Mouse (Mus musculus): Measurements from ENCODE around the gene Gm11027. TPM values are rescaled to one million over a fixed set of nuclear protein-coding genes. Genes with fewer than 3 reads are reported as not detected.
"Not testable (repeated sequence)": the region's sequence is repeated elsewhere in the genome, so short reads cannot be mapped to it uniquely, and the experiment has no call there.

The Gm11027 gene
- not detected for total RNA-seq (2022)

GRCm38 (mm10) chr12:116275086-116275485, at the start of gene Gm11027:
Gene Gm11027, plus strand, starts transcription at chr12:116275386.
- DNase-seq (ENCODE audit: low spot score in 2 of 2), result not testable (repeated sequence)

GRCm38 (mm10) chr12:116226289-116227057, 48.7 kb upstream of the Gm11027 start:
- DNase-seq (ENCODE audit: low spot score in 2 of 2), result no peak

GRCm38 (mm10) chr12:116229451-116229850, 45.7 kb upstream of the Gm11027 start:
- DNase-seq (ENCODE audit: low spot score in 2 of 2), result no peak

GRCm38 (mm10) chr12:116231612-116232011, 43.6 kb upstream of the Gm11027 start:
- DNase-seq (ENCODE audit: low spot score in 2 of 2), result no peak

GRCm38 (mm10) chr12:116232061-116232460, 43.1 kb upstream of the Gm11027 start:
- no peak for DNase-seq (ENCODE audit: low spot score in 2 of 2)

GRCm38 (mm10) chr12:116235356-116235755, 39.8 kb upstream of the Gm11027 start:
- no peak for DNase-seq (ENCODE audit: low spot score in 2 of 2)

- DNase-seq (ENCODE audit: low spot score in 2 of 2), result no peak
These were observed 38.5 kb upstream of the Gm11027 start for GRCm38 (mm10) chr12:116236658-116237057.

- DNase-seq (ENCODE audit: low spot score in 2 of 2), result no peak
These were observed 36.8 kb upstream of the Gm11027 start for GRCm38 (mm10) chr12:116238370-116238769.

- no peak for DNase-seq (ENCODE audit: low spot score in 2 of 2)
These were observed 36.4 kb upstream of the Gm11027 start for GRCm38 (mm10) chr12:116238803-116239202.

- DNase-seq (ENCODE audit: low spot score in 2 of 2), result no peak
These were observed 30.6 kb upstream of the Gm11027 start for GRCm38 (mm10) chr12:116244601-116245000.

GRCm38 (mm10) chr12:116254652-116255051, 20.5 kb upstream of the Gm11027 start:
- DNase-seq (ENCODE audit: low spot score in 2 of 2), result no peak

- DNase-seq (ENCODE audit: low spot score in 2 of 2), result no peak
These were observed 19.6 kb upstream of the Gm11027 start for GRCm38 (mm10) chr12:116255636-116256035.

- no peak for DNase-seq (ENCODE audit: low spot score in 2 of 2)
These were observed 16.9 kb upstream of the Gm11027 start for GRCm38 (mm10) chr12:116258321-116258720.

GRCm38 (mm10) chr12:116262555-116263341, 12.4 kb upstream of the Gm11027 start, which contains the start of gene Wdr60:
Gene Wdr60, minus strand, starts transcription at chr12:116263022.
- peak; percentile 78 to 88 for DNase-seq (ENCODE audit: low spot score in 2 of 2)

GRCm38 (mm10) chr12:116264756-116265155, 10.4 kb upstream of the Gm11027 start:
- DNase-seq (ENCODE audit: low spot score in 2 of 2), result no peak

- DNase-seq (ENCODE audit: low spot score in 2 of 2), result no peak
These were observed 9.9 kb upstream of the Gm11027 start for GRCm38 (mm10) chr12:116265275-116265674.

- no peak for DNase-seq (ENCODE audit: low spot score in 2 of 2)
These were observed 5.7 kb upstream of the Gm11027 start for GRCm38 (mm10) chr12:116269450-116269849.

- DNase-seq (ENCODE audit: low spot score in 2 of 2), result no peak
These were observed 4.6 kb upstream of the Gm11027 start for GRCm38 (mm10) chr12:116270538-116270937.

- DNase-seq (ENCODE audit: low spot score in 2 of 2), result no peak
These were observed 4.1 kb upstream of the Gm11027 start for GRCm38 (mm10) chr12:116271071-116271470.

GRCm38 (mm10) chr12:116273733-116274132, 1.5 kb upstream of the Gm11027 start:
- no peak for DNase-seq (ENCODE audit: low spot score in 2 of 2)

- no peak for DNase-seq (ENCODE audit: low spot score in 2 of 2)
These were observed 445 bp downstream of the Gm11027 start for GRCm38 (mm10) chr12:116275631-116276030.

- no peak for DNase-seq (ENCODE audit: low spot score in 2 of 2)
These were observed 1.8 kb downstream of the Gm11027 start for GRCm38 (mm10) chr12:116276961-116277360.

All from layer of hippocampus, adult 8-10 months (tissue).